Mouse (Mus musculus) bone marrow, adult 2 months (tissue): ENCODE measurements around the gene Bicral.
"Not testable (repeated sequence)": the region's sequence is repeated elsewhere in the genome, so short reads cannot be mapped to it uniquely, and the experiment has no call there.

Source experiments
- CTCF ChIP-seq: fragments of 200-500 bp; IDR thresholded peaks from 2 replicates; pipeline ENCODE4 v1.5.1; 2011; ENCODE audit warnings: low read length, control low read depth; ENCODE audit not compliant: control insufficient read depth, insufficient read depth
- POLR2A ChIP-seq: fragments of 200-500 bp; IDR thresholded peaks from 2 replicates; pipeline ENCODE4 v1.6.1; 2011; ENCODE audit warnings: low read depth, mild to moderate bottlenecking, control low read depth, low read length, borderline replicate concordance; ENCODE audit not compliant: control insufficient read depth

GRCm38 (mm10) chr17:46787974-46788373, 70.3 kb downstream of the Bicral start:
- TF ChIP-seq POLR2A, CTCF: not testable (repeated sequence)
